Mouse (Mus musculus) adrenal gland, adult 2 months (tissue): ENCODE results near the gene Hax1. TPM values are rescaled to one million over a fixed set of nuclear protein-coding genes. Genes with fewer than 3 reads are reported as not detected.
A peak's percentile ranks its signal among the peaks of the same experiment; 100 is the strongest.

Source experiments
- DNase-seq: peaks from one replicate; pipeline ENCODE4 v3.0.0; 2021
- microRNA-seq, 2 experiments: library from miRNA; unstranded; fragments of <30 nt; microRNA quantifications; one replicate each; pipeline ENCODE4 v1.2.0; 2021
- polyA plus RNA-seq: library from polyadenylated mRNA; depleted of rRNA; stranded (reverse); fragments of >200 nt; gene quantifications from 2 replicates; pipeline ENCODE4 v1.2.3, GENCODE M21; 2012; rRNA removed
- total RNA-seq, 2 experiments: library from RNA; stranded (reverse); gene quantifications; 2 replicates each; pipeline ENCODE4 v1.2.3; 2021

The Hax1 gene
- total and polyA plus RNA-seq, 3 experiments: 63.1 to 164 (median 160) TPM

DNA sequence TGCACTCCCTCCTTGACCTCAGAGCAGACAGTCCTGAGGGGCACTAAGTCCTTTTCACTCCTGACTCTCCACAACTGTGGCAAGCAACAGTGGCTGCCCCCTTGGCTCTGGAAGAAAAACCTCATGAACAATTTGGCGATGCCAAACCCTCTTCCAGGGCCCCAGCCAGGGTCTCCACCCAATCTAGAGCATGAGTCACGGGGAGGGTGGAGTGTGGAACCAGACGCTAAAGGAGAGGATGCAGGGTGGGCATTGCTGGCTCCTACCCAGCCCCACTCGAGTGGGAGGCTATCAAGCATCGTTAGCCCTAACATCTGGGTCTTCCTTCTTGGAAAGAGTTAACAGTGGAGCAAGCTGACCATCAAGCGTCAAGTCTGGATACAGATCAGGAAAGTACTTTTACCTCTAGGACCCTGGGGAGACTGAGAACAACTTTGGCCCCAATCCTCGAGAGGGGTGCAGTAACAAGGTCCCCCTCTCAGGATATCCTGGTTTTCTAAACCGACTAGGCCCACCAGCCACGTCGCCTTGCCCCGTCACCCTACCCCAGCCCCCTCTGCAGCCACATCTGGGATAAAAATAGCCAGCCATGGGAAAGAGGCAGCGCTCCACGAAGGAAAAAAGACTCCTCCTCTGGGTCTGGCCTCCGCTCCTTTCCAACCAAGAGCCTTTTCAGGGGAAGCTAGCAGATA, 36.4 kb downstream of the Hax1 start:
- peak; percentile 43 for DNase-seq

DNA sequence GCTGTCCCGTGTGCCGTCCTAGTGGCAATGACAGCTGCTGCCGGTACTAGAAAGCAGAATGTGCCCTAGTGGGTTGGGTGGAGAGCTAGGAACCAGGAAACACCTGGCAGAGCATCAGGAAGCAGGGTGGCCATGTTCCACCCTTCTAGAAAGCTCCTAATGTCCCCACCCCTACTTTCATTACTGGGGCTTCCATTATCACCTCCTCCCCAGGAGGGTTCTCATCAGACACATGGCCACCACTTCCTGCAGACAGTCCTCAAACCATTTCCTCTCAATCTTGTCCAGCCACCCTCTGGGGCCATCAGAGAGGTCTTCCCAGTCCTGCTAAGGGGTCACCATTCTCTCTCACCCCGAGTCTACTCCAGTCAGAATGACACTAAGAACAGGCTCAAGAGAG, 37.1 kb downstream of the Hax1 start:
- DNase-seq: no peak

DNA sequence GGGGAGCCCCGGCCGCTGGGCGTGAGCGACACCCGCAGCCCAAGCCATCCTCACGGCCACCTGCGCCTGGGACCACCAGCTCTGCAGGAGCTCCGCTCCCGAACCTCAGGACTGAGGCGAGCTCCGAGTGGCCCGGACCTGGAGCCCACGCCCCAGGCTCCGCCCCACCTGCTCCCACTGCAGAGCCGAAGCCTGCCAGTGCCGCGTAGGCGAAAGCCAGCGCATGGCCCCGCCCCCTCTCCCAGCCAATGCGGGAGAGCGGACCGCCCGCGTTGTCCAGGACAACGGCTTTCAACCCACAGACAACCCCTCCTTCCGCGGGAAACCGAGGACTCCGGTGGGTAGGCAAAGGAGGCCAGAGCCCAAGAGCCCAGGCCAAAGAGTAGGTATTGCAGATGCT, 38.1 kb downstream of the Hax1 start:
- peak; percentile 97 for DNase-seq

DNA sequence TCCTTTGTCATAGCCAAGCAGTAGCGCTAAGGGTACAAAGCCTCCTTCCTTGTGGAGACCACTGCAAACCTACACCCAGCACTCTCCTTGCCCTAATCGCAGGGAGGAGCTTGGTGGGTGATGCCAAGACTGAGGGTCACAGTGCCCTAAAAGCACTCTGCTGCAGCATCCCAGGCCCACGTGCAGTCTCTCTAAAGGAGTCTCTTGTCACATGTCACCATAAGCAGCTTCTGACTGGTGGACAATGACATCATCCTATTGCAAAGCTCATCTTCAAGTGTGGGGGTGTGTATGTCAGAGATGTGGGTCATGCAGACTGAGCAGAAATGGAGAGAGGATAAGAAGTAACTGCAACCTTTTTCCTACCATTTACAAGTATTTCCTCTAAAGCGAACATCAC, 39.1 kb downstream of the Hax1 start:
- DNase-seq: peak; percentile 17

DNA sequence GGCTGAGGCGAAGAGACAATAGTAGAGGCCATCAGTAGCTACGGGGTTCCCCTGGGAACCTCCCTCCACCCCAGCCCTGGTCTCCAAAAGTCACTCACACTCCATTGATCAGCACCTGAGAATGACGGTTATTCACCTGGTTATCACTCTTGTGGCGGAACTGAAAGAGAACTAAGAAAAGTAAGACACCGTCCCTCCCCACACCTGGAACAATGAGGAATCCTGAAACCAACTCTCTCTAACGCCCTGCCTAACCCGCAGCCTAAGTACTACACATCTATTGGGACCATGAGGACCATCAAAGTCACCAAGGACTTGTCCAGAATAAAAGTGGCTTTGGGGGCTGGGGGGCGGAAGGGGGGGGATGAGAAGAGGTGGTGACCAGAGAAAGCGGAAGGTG, 40.7 kb downstream of the Hax1 start:
- DNase-seq: no peak

DNA sequence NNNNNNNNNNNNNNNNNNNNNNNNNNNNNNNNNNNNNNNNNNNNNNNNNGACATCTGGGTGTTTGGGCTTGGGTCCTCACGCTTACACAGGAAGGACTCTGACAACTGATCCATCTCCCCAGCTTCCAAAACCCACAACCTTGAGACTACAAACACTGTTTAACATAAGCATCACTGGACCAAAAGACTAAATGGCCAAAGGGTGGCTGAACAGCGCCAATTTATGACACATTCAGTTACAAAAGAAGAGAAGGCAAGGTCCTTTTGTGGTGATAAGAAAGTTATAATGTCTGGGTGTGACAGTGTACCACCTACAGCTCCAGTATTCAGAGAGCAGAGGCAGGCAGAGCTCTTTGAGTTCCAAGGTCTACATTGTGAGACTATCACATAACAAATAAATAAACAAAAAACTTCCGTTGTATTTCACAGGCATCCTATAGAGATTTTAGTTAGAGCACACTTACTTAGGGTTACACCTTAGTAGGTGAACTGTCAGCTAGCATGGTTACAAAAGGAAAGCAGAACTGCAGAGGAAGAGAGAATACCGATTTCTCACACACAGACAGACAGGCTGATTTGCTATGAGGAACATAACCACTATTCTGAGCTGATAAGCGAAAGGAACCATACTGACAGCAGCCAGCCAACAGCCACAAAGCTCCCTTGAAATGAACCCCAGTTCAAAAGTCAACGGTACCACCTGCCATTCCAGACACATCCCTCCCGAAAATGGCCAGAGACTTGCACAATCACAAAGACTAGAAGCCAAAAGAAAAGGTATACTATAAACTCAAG, 42.2 kb downstream of the Hax1 start:
- DNase-seq: no peak

DNA sequence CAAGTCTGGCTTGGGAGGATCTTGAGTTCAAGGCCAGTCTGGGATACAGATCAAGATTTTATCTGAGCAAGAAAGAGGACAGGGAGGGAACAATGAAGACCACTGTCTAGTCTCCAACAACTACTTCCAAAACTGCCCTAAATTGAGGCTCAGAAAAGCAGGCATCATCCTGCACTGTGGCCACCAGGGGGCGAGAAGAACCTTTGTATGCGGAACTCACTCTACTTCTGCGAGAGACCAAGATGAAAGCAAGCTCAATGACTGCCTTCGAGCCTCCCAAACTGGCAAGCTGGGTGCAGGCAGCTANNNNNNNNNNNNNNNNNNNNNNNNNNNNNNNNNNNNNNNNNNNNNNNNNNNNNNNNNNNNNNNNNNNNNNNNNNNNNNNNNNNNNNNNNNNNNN, 45.2 kb downstream of the Hax1 start:
- DNase-seq: peak; percentile 72

DNA sequence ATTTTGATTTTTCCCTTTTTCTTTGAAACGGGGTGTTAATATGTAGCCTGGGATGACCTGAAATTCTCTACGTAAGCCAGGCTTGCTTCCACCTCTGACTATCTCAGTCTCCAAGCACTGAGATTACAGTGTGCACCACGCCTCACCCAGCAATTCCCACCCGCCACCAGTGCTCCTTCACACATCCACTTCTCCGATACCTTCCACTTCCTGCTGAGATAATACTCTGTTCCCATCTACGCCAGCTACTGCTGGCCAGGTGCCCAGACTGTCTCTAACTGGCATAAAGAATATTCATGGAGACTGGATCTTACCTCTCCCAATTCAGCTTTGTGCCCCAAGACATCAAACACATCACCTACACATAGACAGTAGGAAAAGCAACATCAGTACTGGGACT, 49.9 kb downstream of the Hax1 start:
- DNase-seq: no peak

DNA sequence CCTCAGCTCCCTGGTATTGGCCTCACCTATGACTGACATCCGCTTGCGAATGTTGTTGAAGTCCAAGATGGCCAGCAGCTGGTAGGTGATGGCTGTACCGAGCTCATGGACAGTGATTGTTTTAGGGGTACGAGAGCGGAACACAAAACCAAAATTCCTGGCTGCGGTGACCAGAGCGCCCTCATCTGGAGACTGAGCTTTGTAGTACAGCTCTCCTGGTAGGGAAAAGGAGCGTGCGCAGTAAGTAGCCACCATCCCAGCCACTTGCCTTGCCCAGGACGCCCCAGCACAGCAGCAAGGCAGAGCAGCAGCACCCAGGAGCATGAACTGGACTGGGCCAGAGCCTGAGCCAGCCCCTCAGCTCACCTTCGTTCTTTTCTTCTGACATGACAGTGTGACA, 50.6 kb downstream of the Hax1 start:
- no peak for DNase-seq

Small RNA genes within 50 kb of the gene (microRNA-seq; reads per million reads assigned to microRNA genes)
- 0 to 1.2 reads per million in 2 experiments for gene Mir7669

Other genes with a start within 250 kb of the Hax1 start
- gene Chrnb2, start 234.1 kb downstream of the Hax1 start, total RNA-seq: 1 to 10 TPM; 3.7 to 4.5 TPM
- gene Chrnb2, start 234.1 kb downstream of the Hax1 start, polyA plus RNA-seq: 3.6 and 3.9 TPM in 2 replicates
- 10 to 100 TPM; 66.6 to 67.5 TPM for gene Ube2q1, start 225.2 kb downstream of the Hax1 start, total RNA-seq
- 33.5 and 35.0 TPM in 2 replicates for gene Ube2q1, start 225.2 kb downstream of the Hax1 start, polyA plus RNA-seq
- gene She, start 167.4 kb downstream of the Hax1 start, total RNA-seq: 10 to 100 TPM in 1 of 2 experiments, 1 to 10 TPM in 1; 5.8 to 11.3 TPM
- 2.8 and 4.0 TPM in 2 replicates for gene She, start 167.4 kb downstream of the Hax1 start, polyA plus RNA-seq
- 10 to 100 TPM in 1 of 2 experiments, 1 to 10 TPM in 1; 7.9 to 11.5 TPM for gene Il6ra, start 85.6 kb downstream of the Hax1 start, total RNA-seq
- 5.2 and 5.3 TPM in 2 replicates for gene Il6ra, start 85.6 kb downstream of the Hax1 start, polyA plus RNA-seq
- 10 to 100 TPM; 31.9 to 40.1 TPM for gene Atp8b2, start 35.3 kb downstream of the Hax1 start, total RNA-seq
- 32.5 and 51.2 TPM in 2 replicates for gene Atp8b2, start 35.3 kb downstream of the Hax1 start, polyA plus RNA-seq
- 100 to 1,000 TPM in 1 of 2 experiments, 10 to 100 TPM in 1; 80.8 to 100 TPM for gene 4933434E20Rik, start 52.9 kb upstream of the Hax1 start, total RNA-seq
- gene 4933434E20Rik, start 52.9 kb upstream of the Hax1 start, polyA plus RNA-seq: 13.8 and 14.8 TPM in 2 replicates
- gene Ubap2l, start 53.8 kb upstream of the Hax1 start, total RNA-seq: 100 to 1,000 TPM; 148 to 181 TPM
- 96.4 and 103 TPM in 2 replicates for gene Ubap2l, start 53.8 kb upstream of the Hax1 start, polyA plus RNA-seq
- gene Tpm3, start 73.9 kb upstream of the Hax1 start, total RNA-seq: 100 to 1,000 TPM; 198 to 209 TPM
- gene Tpm3, start 73.9 kb upstream of the Hax1 start, polyA plus RNA-seq: 44.8 and 86.7 TPM in 2 replicates
- gene Nup210l, start 105.4 kb upstream of the Hax1 start, total RNA-seq: under 1 TPM; 0.63 to 0.66 TPM
- gene Nup210l, start 105.4 kb upstream of the Hax1 start, polyA plus RNA-seq: 0.26 TPM in 2 replicates
- 1,000 to 10,000 TPM; 2,025 to 2,159 TPM for gene Rps27, start 214.9 kb upstream of the Hax1 start, total RNA-seq
- 179 and 206 TPM in 2 replicates for gene Rps27, start 214.9 kb upstream of the Hax1 start, polyA plus RNA-seq
- 10 to 100 TPM; 24.4 to 33.6 TPM for gene Rab13, start 214.9 kb upstream of the Hax1 start, total RNA-seq
- gene Rab13, start 214.9 kb upstream of the Hax1 start, polyA plus RNA-seq: 14.3 and 22.0 TPM in 2 replicates
- gene Jtb, start 232.8 kb upstream of the Hax1 start, total RNA-seq: 10 to 100 TPM; 57.9 to 69.1 TPM
- 182 and 198 TPM in 2 replicates for gene Jtb, start 232.8 kb upstream of the Hax1 start, polyA plus RNA-seq
- gene Creb3l4, start 244.7 kb upstream of the Hax1 start, total RNA-seq: 1 to 10 TPM in 1 of 2 experiments, under 1 TPM in 1; 0.61 to 1.2 TPM
- 0.28 and 0.61 TPM in 2 replicates for gene Creb3l4, start 244.7 kb upstream of the Hax1 start, polyA plus RNA-seq
- gene Slc39a1, start 249.4 kb upstream of the Hax1 start, total RNA-seq: 100 to 1,000 TPM; 124 to 160 TPM
- gene Slc39a1, start 249.4 kb upstream of the Hax1 start, polyA plus RNA-seq: 93.2 and 105 TPM in 2 replicates